Mouse (Mus musculus): Measurements from ENCODE around the gene Zfp457.
"Not testable (repeated sequence)": the region's sequence is repeated elsewhere in the genome, so short reads cannot be mapped to it uniquely, and the experiment has no call there.

The Zfp457 gene

DNA sequence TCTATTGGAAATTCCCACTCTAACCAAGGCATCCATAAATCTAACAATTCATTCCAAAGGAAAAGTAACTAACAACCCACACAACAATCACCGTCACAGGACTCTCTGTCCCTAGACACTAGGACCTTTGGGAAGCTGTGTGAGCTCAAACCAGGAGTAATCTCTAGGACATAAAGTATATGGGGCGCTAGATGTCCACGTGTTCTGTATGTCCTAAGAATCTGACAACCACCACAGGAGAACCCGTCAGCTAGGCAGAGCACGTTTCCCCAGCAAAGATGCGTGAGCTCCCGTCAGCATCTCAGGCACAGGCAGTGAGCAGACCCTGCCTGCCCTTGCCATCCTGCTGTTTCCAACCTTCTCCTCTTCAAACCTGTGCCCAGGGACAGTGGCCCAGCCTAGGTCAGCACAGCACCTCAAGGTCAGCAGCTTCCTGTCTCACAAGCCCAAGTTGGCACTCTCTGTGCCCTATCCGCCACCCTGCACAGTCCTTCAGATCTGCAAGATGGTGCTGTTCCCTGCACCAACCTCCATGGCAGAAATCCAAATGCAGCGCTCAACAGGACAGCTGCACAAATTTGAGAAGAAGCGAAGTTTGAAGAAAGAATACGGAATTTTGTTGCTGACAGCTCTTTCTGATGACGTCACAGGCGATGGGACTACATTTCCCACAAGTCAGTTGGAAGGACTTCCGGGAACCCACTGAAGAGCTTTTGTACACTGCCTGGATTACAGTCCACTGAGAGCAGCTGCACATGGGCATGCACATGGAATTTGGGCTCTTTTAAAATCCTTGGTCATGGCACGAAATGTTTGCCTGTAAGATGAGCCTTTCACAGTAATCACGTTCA lies at the start of gene Zfp457:
Zfp457 (minus strand) TSS at position 664 of the 851 bp plus-strand sequence.
- peak; percentile 90 for DNase-seq

DNA sequence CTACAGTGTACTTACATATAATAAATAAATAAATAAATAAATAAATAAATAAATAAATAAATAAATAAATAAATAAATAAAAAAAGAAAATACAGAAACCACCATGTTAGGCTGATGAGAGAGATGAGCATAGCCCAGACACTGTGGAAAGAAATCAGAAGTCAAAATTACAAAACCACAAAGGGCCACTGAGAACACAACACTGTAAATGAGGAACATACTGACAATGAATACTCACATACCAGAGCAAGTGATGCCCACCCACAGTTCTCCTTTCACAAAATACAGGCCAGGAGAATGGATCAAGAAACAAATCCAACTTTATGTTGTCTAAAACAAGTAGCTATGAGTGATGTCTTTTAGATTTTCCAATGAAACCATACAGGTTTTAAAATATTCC lies 45.6 kb upstream of the Zfp457 start:
- DNase-seq: no peak

DNA sequence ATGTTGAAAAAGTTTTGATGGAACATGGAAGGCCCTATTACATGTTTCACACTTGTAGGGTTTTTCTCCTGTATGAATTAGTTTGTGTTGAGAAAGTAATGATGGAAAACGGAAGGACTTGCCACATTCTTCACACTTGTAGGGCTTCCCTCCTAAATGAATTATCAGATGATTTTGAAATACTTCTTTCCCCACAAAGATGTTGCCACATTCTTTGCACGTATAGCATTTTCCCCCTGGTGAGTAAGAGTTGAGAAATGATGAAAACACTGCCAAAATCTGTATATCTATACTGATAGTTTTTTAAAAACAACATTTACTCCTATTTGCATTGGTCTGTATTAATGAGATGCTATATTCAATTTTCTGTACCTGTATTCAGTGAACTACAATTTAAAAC lies 37.1 kb upstream of the Zfp457 start:
- DNase-seq: no peak

DNA sequence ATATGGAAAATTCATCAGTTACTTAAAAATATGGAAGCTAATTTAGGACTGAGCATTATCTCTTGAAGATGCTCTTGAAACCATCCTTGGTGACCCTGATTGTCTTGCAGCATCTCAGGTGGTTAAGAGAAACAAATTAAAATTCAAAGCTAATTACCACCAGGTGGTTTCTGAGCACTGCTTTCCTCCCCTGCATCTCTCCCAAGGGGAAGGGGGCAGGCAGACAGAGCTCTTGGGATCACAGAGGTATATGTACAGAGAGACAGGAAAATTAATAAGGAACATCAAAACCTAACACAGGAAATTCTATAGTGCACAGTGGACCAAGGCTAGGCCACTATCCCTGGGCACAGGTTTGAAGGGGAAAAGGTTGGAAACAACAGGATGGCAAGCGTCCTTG lies 26.6 kb upstream of the Zfp457 start:
- DNase-seq: no peak

DNA sequence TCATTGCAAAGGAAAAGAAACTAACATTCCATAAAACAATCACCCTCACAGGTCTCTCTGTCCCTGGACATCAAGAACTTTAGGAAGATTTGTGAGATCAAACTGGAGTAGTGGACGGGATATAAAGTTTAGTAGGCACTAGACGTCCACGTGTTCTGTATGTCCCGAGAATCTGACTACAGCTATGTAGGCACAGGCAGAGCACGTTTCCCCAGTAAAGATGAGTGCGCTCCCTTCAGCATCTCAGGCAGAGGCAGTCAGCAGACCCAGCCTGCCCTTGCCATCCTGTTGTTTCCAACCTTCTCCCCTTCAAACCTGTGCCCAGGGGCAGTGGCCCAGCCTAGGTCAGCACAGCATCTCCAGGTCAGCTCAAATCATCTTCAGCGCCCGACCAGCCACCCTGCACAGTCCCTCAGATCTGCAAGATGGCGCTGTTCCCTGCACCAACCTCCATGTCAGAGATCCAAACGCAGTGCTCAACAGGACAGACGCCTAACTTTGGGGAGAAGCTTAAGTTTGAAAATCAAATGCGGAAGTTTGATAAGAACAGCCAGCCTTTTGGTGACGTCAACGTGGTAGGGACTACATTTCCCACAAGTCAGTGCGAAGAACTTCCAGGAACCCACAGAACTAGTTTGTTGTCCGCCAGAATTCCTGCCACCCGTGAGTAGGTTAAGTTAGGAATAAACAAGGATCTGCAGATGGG lies 25.9 kb upstream of the Zfp457 start, which contains the start of gene Zfp595:
Zfp595 (minus strand) TSS at position 552 of the 706 bp plus-strand sequence.
- DNase-seq: peak; percentile 89

DNA sequence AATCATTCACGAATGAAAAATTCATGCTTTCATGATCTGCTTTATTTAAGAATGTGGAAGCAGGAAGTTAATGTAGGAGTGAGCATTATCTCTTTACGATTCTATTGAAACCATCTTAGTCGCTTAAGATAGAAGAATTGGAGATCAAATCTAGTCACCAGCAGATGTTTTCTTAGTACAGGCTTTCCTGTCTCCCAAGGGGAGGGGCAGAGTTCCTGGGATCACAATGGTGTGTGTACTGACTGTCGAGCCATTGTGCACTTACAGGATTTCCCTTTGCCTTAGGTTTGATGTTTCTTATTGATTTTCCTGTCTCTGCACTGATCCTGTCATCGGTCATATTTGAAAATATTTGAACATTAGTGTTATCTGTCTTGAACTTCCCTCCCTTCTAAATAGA lies 433 bp upstream of the Zfp457 start:
- DNase-seq: no peak

DNA sequence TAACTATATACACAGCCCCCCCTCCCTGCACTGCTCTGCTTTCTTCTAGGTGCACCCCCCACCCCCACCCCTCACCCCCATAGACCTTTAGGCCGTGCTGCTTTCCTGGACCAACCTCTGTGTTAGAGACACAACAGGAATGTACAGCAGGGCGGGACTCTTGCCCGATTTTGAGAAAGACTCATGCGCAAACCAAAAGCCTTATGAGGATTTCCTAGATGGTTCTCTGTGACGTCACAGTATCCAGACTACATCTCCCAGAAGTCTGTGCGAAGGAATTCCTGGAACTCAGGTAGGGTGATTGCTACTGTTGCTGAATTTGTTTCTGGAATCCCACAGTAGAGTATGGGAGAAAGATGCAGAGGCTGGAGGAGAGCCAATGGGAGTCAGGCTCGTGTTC lies 28.0 kb downstream of the Zfp457 start, which contains the start of gene Zfp458:
Zfp458 (minus strand) TSS at position 153 of the 400 bp plus-strand sequence.
- peak; percentile 17 for DNase-seq

DNA sequence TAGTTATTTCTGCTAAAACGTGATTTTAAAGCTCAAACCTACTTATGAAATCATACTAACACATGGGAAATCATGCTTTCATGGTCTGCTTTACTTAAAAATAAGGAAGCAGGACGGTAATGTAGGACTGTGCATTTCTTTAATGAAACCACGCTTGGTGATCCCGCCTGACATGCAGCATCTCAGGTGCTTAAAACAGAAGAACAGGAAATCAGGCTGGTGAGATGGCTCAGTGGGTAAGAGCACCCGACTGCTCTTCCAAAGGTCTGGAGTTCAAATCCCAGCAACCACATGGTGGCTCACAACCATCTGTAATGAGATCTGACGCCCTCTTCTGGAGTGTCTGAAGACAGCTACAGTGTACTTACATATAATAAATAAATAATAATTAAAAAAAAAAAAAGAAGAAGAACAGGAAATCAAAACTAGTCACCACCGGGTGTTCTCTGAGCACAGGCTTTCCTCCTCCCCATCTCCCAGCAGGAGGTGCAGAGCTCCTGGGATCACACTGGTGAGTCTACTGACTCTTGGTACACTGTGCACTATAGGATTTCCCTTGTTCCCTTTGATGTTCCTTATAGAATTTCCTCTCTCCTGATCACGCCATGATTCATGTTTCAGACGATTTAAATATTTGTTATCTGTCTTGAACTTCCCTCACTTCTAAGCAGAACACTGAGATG lies 36.8 kb downstream of the Zfp457 start:
- not testable (repeated sequence) for DNase-seq

DNA sequence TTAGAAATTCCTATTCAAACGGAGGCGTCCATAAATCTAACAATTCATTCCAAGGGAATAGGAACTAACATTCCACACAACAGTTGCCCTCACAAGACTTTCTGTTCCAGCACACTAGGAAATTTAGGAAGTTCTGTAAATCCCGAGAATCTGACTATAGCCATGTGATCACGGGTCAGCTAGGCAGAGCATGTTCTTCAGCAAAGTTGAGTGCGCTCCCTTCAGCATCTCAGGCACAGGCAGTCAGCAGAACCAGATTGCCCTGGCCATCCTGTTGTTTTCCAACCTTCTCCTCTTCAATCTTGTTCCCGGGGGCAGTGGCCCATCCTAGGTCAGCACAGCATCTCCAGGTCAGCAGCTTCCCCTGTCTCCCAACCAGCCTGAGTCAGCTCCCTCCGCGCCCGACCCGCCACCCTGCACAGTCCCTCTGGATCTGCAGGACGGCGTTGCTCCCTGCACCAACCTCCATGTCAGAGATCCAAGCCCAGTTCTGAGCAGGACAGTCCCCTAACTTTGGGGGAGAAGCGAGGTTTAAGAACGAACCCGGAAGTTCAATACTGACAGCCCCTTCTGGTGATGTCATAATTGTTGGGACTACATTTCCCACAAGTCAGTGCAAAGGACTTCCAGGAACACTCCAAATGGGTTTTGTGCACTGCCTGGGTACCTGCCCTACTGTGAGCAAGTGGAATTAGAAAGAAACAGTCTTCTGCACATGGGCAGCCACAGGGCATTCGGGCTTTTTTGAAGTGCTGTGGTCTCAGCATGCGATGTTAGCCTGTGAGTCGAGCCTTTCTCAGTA lies 37.5 kb downstream of the Zfp457 start:
- DNase-seq: peak; percentile 79

All from kidney, adult 11 months (tissue).